Mouse (Mus musculus) heart, embryonic 15.5 days (tissue): ENCODE measurements around the gene Scg5. TPM values are rescaled to one million over a fixed set of nuclear protein-coding genes. Genes with fewer than 3 reads are reported as not detected.

Experiments
- ATAC-seq: fragments of 200-750 bp; cut with Nextera tagmentation; replicated peaks from 2 replicates; pipeline ENCODE4 v1.8.0; 2017; ENCODE audit warnings: low read depth, moderate TSS enrichment; ENCODE audit not compliant: insufficient number of reproducible peaks, insufficient read depth, low FRiP score
- H3K27ac ChIP-seq: fragments of 300-500 bp; sonication (generic); 2 replicates; pipeline ENCODE4 v1.5.1; 2015; ENCODE audit warnings: mild to moderate bottlenecking, inconsistent platforms
- H3K27me3 ChIP-seq: fragments of 300-500 bp; sonication (generic); 2 replicates; pipeline ENCODE4 v1.6.1; 2015; ENCODE audit warnings: inconsistent platforms
- H3K36me3 ChIP-seq: fragments of 300-500 bp; sonication (generic); 2 replicates; pipeline ENCODE4 v1.6.1; 2015; ENCODE audit warnings: mild to moderate bottlenecking, inconsistent platforms
- H3K4me1 ChIP-seq: fragments of 300-500 bp; sonication (generic); replicated peaks from 2 replicates; pipeline ENCODE4 v1.6.1; 2015; ENCODE audit warnings: inconsistent platforms
- H3K4me2 ChIP-seq: fragments of 300-500 bp; sonication (generic); 2 replicates; pipeline ENCODE4 v1.6.1; 2015; ENCODE audit warnings: inconsistent platforms, mild to moderate bottlenecking, moderate library complexity
- H3K4me3 ChIP-seq: fragments of 300-500 bp; sonication (generic); 2 replicates; pipeline ENCODE4 v1.5.1; 2015; ENCODE audit warnings: mild to moderate bottlenecking, inconsistent platforms
- H3K9ac ChIP-seq: fragments of 300-500 bp; sonication (generic); 2 replicates; pipeline ENCODE4 v1.6.1; 2015; ENCODE audit warnings: mild to moderate bottlenecking, inconsistent platforms
- H3K9me3 ChIP-seq: fragments of 300-500 bp; sonication (generic); replicated peaks from 2 replicates; pipeline ENCODE4 v1.6.1; 2016; ENCODE audit warnings: inconsistent platforms
- WGBS: fragments of 180-500 bp; shearing (Covaris S2); methylation state at CpG from one replicate; pipeline ENCODE4 v1.1.7; 2015; ENCODE audit warnings: mixed read lengths; 5-methylcytosine and 5-hydroxymethylcytosine counted together
- polyA plus RNA-seq: library from polyadenylated mRNA; unstranded; fragments of >200 nt; fragmentation: Nextera tagmentation; extraction: Ambion mirVana; gene quantifications from 2 replicates; pipeline ENCODE4 v1.2.1, GENCODE M21; 2015

The Scg5 gene
- polyA plus RNA-seq, 1 experiment from 2014 or later: 1.1 TPM

GRCm38 (mm10) chr2:113776297-113776696, 52.6 kb downstream of the Scg5 start:
- no peaks in the 10 kb centered on the region for H3K36me3 ChIP-seq
- no peak for ATAC-seq
- no peaks in the 10 kb centered on the region for H3K27me3 ChIP-seq
- H3K4me3 ChIP-seq: no peak overlapping the region
- no peak overlapping the region for H3K4me2 ChIP-seq
- no peak overlapping the region for H3K9ac ChIP-seq
- H3K4me1 ChIP-seq: no peaks in the 10 kb centered on the region
- no peak overlapping the region for H3K27ac ChIP-seq
- WGBS: 72% methylated on average over 3 of the region's 3 CpGs
- H3K9me3 ChIP-seq: no peaks in the 10 kb centered on the region

GRCm38 (mm10) chr2:113774150-113774805, 54.6 kb downstream of the Scg5 start:
- no peaks in the 10 kb centered on the region for H3K27me3 ChIP-seq
- H3K4me2 ChIP-seq: no peak overlapping the region
- H3K27ac ChIP-seq: no peak overlapping the region
- WGBS: 60% methylated on average over 6 of the region's 6 CpGs
- ATAC-seq: no peak
- H3K4me3 ChIP-seq: no peak overlapping the region
- H3K9ac ChIP-seq: no peak overlapping the region
- no peaks in the 10 kb centered on the region for H3K4me1 ChIP-seq
- H3K36me3 ChIP-seq: no peaks in the 10 kb centered on the region
- no peaks in the 10 kb centered on the region for H3K9me3 ChIP-seq

GRCm38 (mm10) chr2:113768541-113769303, 60.2 kb downstream of the Scg5 start:
- Histone ChIP-seq H3K36me3 (no peaks in the 10 kb centered on the region), H3K9ac (no peak overlapping the region), H3K27ac (no peak overlapping the region), H3K9me3 (no peaks in the 10 kb centered on the region), H3K4me2 (no peak overlapping the region), H3K27me3 (no peaks in the 10 kb centered on the region), H3K4me1 (no peaks in the 10 kb centered on the region), H3K4me3 (no peak overlapping the region)
- WGBS: 71% methylated on average over 8 of the region's 8 CpGs
- ATAC-seq: no peak

GRCm38 (mm10) chr2:113765885-113766284, 63.0 kb downstream of the Scg5 start:
- no peak for ATAC-seq
- Histone ChIP-seq H3K27me3 (no peaks in the 10 kb centered on the region), H3K9ac (no peak overlapping the region), H3K9me3 (no peaks in the 10 kb centered on the region), H3K4me1 (no peaks in the 10 kb centered on the region), H3K27ac (no peak overlapping the region), H3K4me3 (no peak overlapping the region), H3K4me2 (no peak overlapping the region), H3K36me3 (no peaks in the 10 kb centered on the region)
- 13% methylated on average over 1 of the region's 1 CpGs for WGBS

- Histone ChIP-seq H3K4me2 (no peak overlapping the region), H3K9ac (no peak overlapping the region)
- 78% methylated on average over 5 of the region's 5 CpGs for WGBS
Measured at GRCm38 (mm10) chr2:113764968-113765367, 64.0 kb downstream of the Scg5 start.

GRCm38 (mm10) chr2:113758311-113759161, 70.4 kb downstream of the Scg5 start, which contains the start of gene Grem1:
TSS of gene Grem1 (minus strand) at chr2:113758646.
- under 1% methylated on average over 56 of the region's 64 CpGs for WGBS
- peaks cover 57% of the 10 kb centered on the region for H3K27me3 ChIP-seq
- H3K4me3 ChIP-seq: peak within 1 kb of the TSS; percentile 46
- H3K9me3 ChIP-seq: no peaks in the 10 kb centered on the region
- no peak within 1 kb of the TSS for H3K27ac ChIP-seq
- peak within 1 kb of the TSS; percentile 80 for H3K4me2 ChIP-seq
- 0 out of 2 replicates have a peak within 1 kb of the TSS, but pooled peaks have one; percentile 21 for H3K9ac ChIP-seq
- no peaks in the 10 kb centered on the region for H3K36me3 ChIP-seq
- 0 out of 2 replicates have a peak, but pooled peaks have one; percentile 39 for ATAC-seq
- peaks cover 23% of the 10 kb centered on the region for H3K4me1 ChIP-seq

More at GRCm38 (mm10) chr2:113764968-113765367, 64.0 kb downstream of the Scg5 start:
- Histone ChIP-seq H3K4me3 (no peak overlapping the region), H3K36me3 (no peaks in the 10 kb centered on the region), H3K4me1 (no peaks in the 10 kb centered on the region), H3K27me3 (peaks cover 8% of the 10 kb centered on the region), H3K9me3 (no peaks in the 10 kb centered on the region), H3K27ac (no peak overlapping the region)
- ATAC-seq: no peak

GRCm38 (mm10) chr2:113757525-113758310, 71.2 kb downstream of the Scg5 start:
- no peaks in the 10 kb centered on the region for H3K9me3 ChIP-seq
- H3K27me3 ChIP-seq: peaks cover 57% of the 10 kb centered on the region
- H3K4me3 ChIP-seq: peak overlapping the region; percentile 46
- H3K27ac ChIP-seq: no peak overlapping the region
- H3K9ac ChIP-seq: 0 out of 2 replicates have a peak overlapping the region, but pooled peaks have one; percentile 21
- peaks cover 23% of the 10 kb centered on the region for H3K4me1 ChIP-seq
- under 1% methylated on average over 47 of the region's 47 CpGs for WGBS
- no peaks in the 10 kb centered on the region for H3K36me3 ChIP-seq
- H3K4me2 ChIP-seq: peak overlapping the region; percentile 80
- no peak for ATAC-seq

- H3K4me1 ChIP-seq: peaks cover 23% of the 10 kb centered on the region
- no peak overlapping the region for H3K27ac ChIP-seq
- H3K36me3 ChIP-seq: no peaks in the 10 kb centered on the region
- H3K4me2 ChIP-seq: peak overlapping the region; percentile 80
- 0 out of 2 replicates have a peak overlapping the region, but pooled peaks have one; percentile 21 for H3K9ac ChIP-seq
- H3K4me3 ChIP-seq: peak overlapping the region; percentile 46
- H3K9me3 ChIP-seq: no peaks in the 10 kb centered on the region
- ATAC-seq: no peak
- peaks cover 57% of the 10 kb centered on the region for H3K27me3 ChIP-seq
- 2% methylated on average over 12 of the region's 12 CpGs for WGBS
Measured at GRCm38 (mm10) chr2:113756924-113757524, 71.9 kb downstream of the Scg5 start.

GRCm38 (mm10) chr2:113749721-113750120, 79.2 kb downstream of the Scg5 start:
- no peak for ATAC-seq
- H3K27me3 ChIP-seq: peaks cover 1% of the 10 kb centered on the region

GRCm38 (mm10) chr2:113749309-113749708, 79.6 kb downstream of the Scg5 start:
- no peak for ATAC-seq
- 89% methylated on average over 9 of the region's 9 CpGs for WGBS
- no peak overlapping the region for H3K4me2 ChIP-seq
- H3K9me3 ChIP-seq: no peaks in the 10 kb centered on the region
- H3K9ac ChIP-seq: no peak overlapping the region
- H3K4me3 ChIP-seq: no peak overlapping the region
- no peak overlapping the region for H3K27ac ChIP-seq
- H3K4me1 ChIP-seq: no peaks in the 10 kb centered on the region
- H3K36me3 ChIP-seq: no peaks in the 10 kb centered on the region
- H3K27me3 ChIP-seq: no peaks in the 10 kb centered on the region; the same call in none of the 2 replicates

More at GRCm38 (mm10) chr2:113749721-113750120, 79.2 kb downstream of the Scg5 start:
- H3K9me3 ChIP-seq: no peaks in the 10 kb centered on the region
- H3K27ac ChIP-seq: no peak overlapping the region
- 74% methylated on average over 12 of the region's 12 CpGs for WGBS
- no peak overlapping the region for H3K4me2 ChIP-seq
- no peaks in the 10 kb centered on the region for H3K4me1 ChIP-seq
- H3K4me3 ChIP-seq: no peak overlapping the region
- no peak overlapping the region for H3K9ac ChIP-seq
- H3K36me3 ChIP-seq: no peaks in the 10 kb centered on the region
